Mouse (Mus musculus) lung, postnatal 4 days (tissue): ENCODE results near the gene Smg1.
A peak's percentile ranks its signal among the peaks of the same experiment; 100 is the strongest.

Experiments
- DNase-seq, 2 experiments: peaks; one replicate each; pipeline ENCODE4 v3.0.0; 2021

The Smg1 gene

GRCm38 (mm10) chr7:118243453-118244385, at the start of gene Smg1:
TSS of gene Smg1 (minus strand) at chr7:118243670.
- DNase-seq = peak; percentile 99

GRCm38 (mm10) chr7:118283186-118283585, 39.7 kb upstream of the Smg1 start:
- DNase-seq = no peak

DNA sequence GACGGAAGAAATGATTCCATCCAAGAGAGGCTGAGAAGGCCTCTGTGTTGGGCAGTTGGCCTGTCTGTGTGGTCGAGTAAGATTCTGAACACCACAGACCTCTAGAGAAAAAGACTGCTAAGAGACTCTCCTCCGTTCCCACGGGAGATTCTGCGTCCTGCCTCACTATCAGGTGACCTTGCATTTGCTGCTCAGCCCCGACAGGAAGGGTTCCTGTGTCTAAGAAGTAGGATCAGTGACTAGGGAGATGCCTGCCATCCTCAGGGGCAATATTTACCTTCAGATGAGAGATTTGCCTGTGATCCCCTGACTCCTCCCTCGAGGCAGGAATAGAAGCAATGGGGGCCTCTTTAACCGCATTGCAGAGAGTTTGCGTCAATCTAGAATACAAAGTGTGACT, 39.1 kb upstream of the Smg1 start:
- DNase-seq = no peak

- no peak for DNase-seq
Measured at GRCm38 (mm10) chr7:118279521-118279920, 36.1 kb upstream of the Smg1 start.

- peak in 1 of 2 experiments; percentile 47 for DNase-seq
Measured at GRCm38 (mm10) chr7:118277335-118277910, 34.0 kb upstream of the Smg1 start.

GRCm38 (mm10) chr7:118276684-118277334, 33.3 kb upstream of the Smg1 start:
- no peak for DNase-seq

GRCm38 (mm10) chr7:118275265-118275664, 31.8 kb upstream of the Smg1 start:
- DNase-seq = peak in 1 of 2 experiments; percentile 22

DNA sequence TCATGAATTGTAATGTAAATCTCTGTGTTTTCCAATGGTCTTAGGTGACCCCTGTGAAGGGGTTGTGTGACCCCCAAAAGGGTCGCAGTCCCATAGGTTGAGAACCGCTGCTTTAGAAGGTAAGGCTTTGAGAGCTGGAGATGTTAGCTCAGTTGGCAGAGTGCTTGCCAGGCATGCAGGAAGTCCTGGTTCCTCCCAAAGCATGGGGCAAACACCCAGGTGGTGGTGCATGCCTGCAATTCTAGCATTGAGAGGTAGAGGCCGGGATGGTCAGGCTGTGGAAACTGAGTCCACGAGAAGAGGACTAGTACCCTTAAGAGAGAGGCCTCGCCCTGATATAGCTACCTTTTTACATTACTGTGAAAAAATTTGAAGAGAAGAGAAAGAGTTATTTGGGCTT, 31.4 kb upstream of the Smg1 start:
- no peak for DNase-seq

GRCm38 (mm10) chr7:118274169-118274568, 30.7 kb upstream of the Smg1 start:
- DNase-seq = no peak

GRCm38 (mm10) chr7:118266099-118266498, 22.6 kb upstream of the Smg1 start:
- DNase-seq = no peak

GRCm38 (mm10) chr7:118263606-118264005, 20.1 kb upstream of the Smg1 start:
- no peak for DNase-seq

GRCm38 (mm10) chr7:118262409-118262808, 18.9 kb upstream of the Smg1 start:
- no peak for DNase-seq

DNA sequence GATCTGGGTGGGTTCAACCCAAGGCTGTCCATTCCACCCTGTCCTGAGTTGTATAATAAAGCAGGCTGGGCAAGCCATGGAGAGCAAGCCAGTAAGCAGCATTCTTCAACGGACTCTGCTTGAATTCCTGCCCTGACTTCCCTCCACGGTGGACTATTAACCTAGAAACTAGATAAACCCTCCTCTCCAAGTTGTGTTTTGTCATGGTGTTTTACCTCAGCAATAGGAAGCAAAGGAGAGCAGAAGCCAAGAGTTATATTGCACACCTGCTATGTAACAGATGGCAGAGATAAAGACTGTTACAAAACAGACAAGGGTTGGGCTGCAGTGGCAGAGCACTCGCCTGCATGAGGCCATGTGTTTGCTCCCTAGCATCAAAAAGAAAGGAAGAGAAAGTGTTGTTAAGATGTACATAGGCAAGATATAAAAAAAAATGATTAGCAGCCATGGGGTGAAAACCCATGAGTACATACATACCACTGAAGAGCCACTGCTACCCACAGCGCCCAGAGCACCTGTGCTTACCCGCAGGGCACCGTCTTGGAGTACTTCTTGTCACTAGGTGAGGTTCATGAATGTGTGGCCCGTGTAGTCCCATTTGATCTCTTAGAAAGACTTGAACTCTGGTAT, 16.3 kb upstream of the Smg1 start:
- DNase-seq = no peak

GRCm38 (mm10) chr7:118258451-118258850, 15.0 kb upstream of the Smg1 start:
- DNase-seq = no peak

DNA sequence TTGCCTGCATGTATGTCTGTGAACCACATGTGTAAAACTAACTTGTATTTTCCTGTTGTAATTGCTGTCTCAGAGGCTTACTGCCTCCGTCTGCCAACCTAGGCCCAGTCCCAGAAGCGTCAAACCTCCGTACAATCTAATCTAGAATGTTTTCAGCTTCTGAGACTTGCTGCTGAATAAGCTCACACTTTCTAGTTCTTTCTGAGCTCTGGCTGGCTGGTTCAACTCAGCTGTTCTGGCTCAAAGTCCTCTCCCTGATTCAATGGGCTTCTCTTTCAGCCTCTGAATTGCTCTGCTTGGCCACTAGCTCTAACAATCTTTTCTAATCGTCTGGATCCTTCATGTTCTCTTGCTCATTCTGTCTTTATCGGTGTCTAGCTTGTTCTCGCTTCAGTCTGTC, 13.3 kb upstream of the Smg1 start:
- DNase-seq = no peak

GRCm38 (mm10) chr7:118254460-118254859, 11.0 kb upstream of the Smg1 start:
- DNase-seq = no peak

- no peak for DNase-seq
Measured at GRCm38 (mm10) chr7:118254015-118254414, 10.5 kb upstream of the Smg1 start.

DNA sequence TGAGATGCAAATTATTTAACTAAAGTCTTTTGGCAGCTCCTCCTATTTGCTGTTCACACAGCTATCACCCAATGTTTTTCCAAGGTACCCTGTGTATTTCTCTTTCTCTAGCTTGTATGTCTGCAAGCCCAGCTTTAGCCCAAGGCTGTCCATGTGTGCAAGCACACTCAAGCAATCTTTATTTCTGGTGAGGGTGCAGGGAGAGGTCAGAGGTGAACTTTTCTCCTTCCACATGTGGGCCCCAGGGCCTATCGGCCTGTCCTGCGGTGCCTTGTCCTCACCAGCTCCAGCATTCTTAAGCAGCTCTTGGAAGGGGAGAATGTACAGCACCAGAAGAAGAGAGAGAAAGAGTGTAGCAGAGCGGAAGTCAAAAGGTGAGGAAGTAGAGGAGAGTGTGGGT, 9.5 kb upstream of the Smg1 start:
- no peak for DNase-seq

- DNase-seq = peak; percentile 48 to 81
Measured at GRCm38 (mm10) chr7:118252349-118252748, 8.9 kb upstream of the Smg1 start.

GRCm38 (mm10) chr7:118251392-118252170, 8.1 kb upstream of the Smg1 start:
- no peak for DNase-seq

- no peak for DNase-seq
Measured at GRCm38 (mm10) chr7:118250482-118251160, 7.2 kb upstream of the Smg1 start.

DNA sequence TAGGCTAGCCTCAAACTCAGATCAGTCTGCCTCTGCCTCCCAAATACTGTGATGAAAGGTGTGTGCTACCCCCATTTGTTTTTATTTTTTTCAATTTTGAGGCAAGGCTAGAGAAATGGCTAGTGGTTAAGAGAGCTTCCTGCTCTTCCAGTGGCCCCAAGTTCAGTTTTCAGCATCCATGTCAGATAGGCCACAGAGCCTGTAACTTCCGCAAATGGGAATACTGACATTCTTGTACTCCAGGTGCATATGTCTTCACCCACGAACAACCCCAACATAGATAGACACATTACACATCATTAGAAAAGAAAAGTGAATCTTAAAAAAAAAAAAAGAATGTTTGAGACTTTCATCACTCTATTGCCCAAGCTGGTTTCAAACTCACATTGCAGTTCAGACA, 6.1 kb upstream of the Smg1 start:
- DNase-seq = no peak
